Comparison of ENCODE assay signal across 7 mouse cellular contexts in genomic region chr14:76153003-76153675, GRCm38 (mm10). TPM values are rescaled to one million over a fixed set of nuclear protein-coding genes. Genes with fewer than 3 reads are reported as not detected.
DNase-seq lines count a peak whose midpoint lies in the region; ATAC-seq lines count a peak whose summit lies in the region.

No protein-coding gene starts in this region.

- 1% methylated on average over 24 of the region's 24 CpGs for WGBS in forebrain, embryonic 10.5 days
- 2% methylated on average over 24 of the region's 24 CpGs for WGBS in midbrain, embryonic 12.5 days

- H3K4me1 ChIP-seq in forebrain, embryonic 10.5 days, result peaks cover 58% of the 10 kb centered on the region
- peaks cover 14% of the 10 kb centered on the region; the same call in 1 of the 2 replicates for H3K4me1 ChIP-seq in midbrain, embryonic 12.5 days

- no peaks in the 10 kb centered on the region for H3K27me3 ChIP-seq in forebrain, embryonic 10.5 days (ENCODE audit: poor library complexity, severe bottlenecking)
- peaks cover 4% of the 10 kb centered on the region; the same call in 1 of the 2 replicates for H3K27me3 ChIP-seq in midbrain, embryonic 12.5 days

- H3K4me3 ChIP-seq in forebrain, embryonic 10.5 days, result peak overlapping the region; percentile 85
- H3K4me3 ChIP-seq in midbrain, embryonic 12.5 days, result peak overlapping the region; percentile 56

- H3K9me3 ChIP-seq in forebrain, embryonic 10.5 days, result no peaks in the 10 kb centered on the region
- no peaks in the 10 kb centered on the region for H3K9me3 ChIP-seq in midbrain, embryonic 12.5 days

- H3K27ac ChIP-seq in forebrain, embryonic 10.5 days, result peak overlapping the region; percentile 100
- peak overlapping the region; percentile 98 for H3K27ac ChIP-seq in midbrain, embryonic 12.5 days (replicated peaks)

- peak overlapping the region; percentile 65 for H3K4me2 ChIP-seq in midbrain, embryonic 12.5 days (replicated peaks)

- peak overlapping the region; percentile 40 for H3K9ac ChIP-seq in midbrain, embryonic 12.5 days (replicated peaks)

- no peaks in the 10 kb centered on the region for H3K36me3 ChIP-seq in forebrain, embryonic 10.5 days (replicated peaks)
- H3K36me3 ChIP-seq in midbrain, embryonic 12.5 days, result no peaks in the 10 kb centered on the region

- peak; percentile 49 for ATAC-seq in inflammation-experienced regulatory T-cells, adult 6 months
- 0 out of 2 replicates have a peak, but pooled peaks have one; percentile 1 for ATAC-seq in midbrain, embryonic 12.5 days (ENCODE audit: low FRiP score, low read depth)

- peak; percentile 24 for DNase-seq in right cerebral cortex, adult 18-20 months
- no peak for DNase-seq in right cerebral cortex, postnatal 14 days
- peak; percentile 61 for DNase-seq in brain, adult 2 months (ENCODE audit: low read depth, low spot score)
- DNase-seq in forebrain, embryonic 10.5 days (ENCODE audit: extremely low spot score, low spot score), result peak; percentile 60
- no peak for DNase-seq in c-Kit-positive CD71-positive TER-119-positive erythroid progenitor cells, embryonic 14.5 days (ENCODE audit: low spot score)

RNA-seq across cellular contexts. Expression of gene Nufip1, which starts 42.4 kb away (rescaled TPM):
- polyA plus RNA-seq in forebrain, embryonic 10.5 days (2016; fragmentation: Nextera tagmentation; extraction: Ambion mirVana), result 21.9 and 22.9 TPM in 2 replicates
- polyA plus RNA-seq in inflammation-experienced regulatory T-cells, adult 6 months (2017; shearing (Covaris generic)), result 1 to 10 TPM; 6.1 to 7.6 (median 7.1) TPM
- 16.3 and 17.7 TPM in 2 replicates for polyA plus RNA-seq in midbrain, embryonic 12.5 days (2016; fragmentation: Nextera tagmentation; extraction: Ambion mirVana)

RNA-seq across cellular contexts. Expression of gene Gpalpp1, which starts 42.6 kb away (rescaled TPM):
- polyA plus RNA-seq in forebrain, embryonic 10.5 days (2016; fragmentation: Nextera tagmentation; extraction: Ambion mirVana), result 16.8 and 17.1 TPM in 2 replicates
- polyA plus RNA-seq in inflammation-experienced regulatory T-cells, adult 6 months (2017; shearing (Covaris generic)), result 10 to 100 TPM; 10.6 to 12.3 (median 10.6) TPM
- polyA plus RNA-seq in midbrain, embryonic 12.5 days (2016; fragmentation: Nextera tagmentation; extraction: Ambion mirVana), result 19.2 and 21.2 TPM in 2 replicates

Comparison
In these comparisons a context has a peak if more than half of its experiments do, and no peak if none do; other contexts are left out.
1. DNase-seq: peak in right cerebral cortex, adult 18-20 months (single experiment), brain, adult 2 months (single experiment) and forebrain, embryonic 10.5 days (single experiment); none in right cerebral cortex, postnatal 14 days (single experiment) and c-Kit-positive CD71-positive TER-119-positive erythroid progenitor cells, embryonic 14.5 days (single experiment).